Mouse (Mus musculus): ENCODE data around the gene Ear2.
"Not testable (repeated sequence)": the region's sequence is repeated elsewhere in the genome, so short reads cannot be mapped to it uniquely, and the experiment has no call there.

GRCm38 (mm10) chr14:44070595-44070994 is 31.9 kb upstream of the Ear2 start:
- not testable (repeated sequence) for TF ChIP-seq CTCF, EP300 (IDR thresholded peaks at IDR 0.05)

All from lung, postnatal 0 days (tissue).